Mouse (Mus musculus): ENCODE results near the gene Nrxn3. TPM values are rescaled to one million over a fixed set of nuclear protein-coding genes. Genes with fewer than 3 reads are reported as not detected.

The Nrxn3 gene
- polyA plus RNA-seq, 1 experiment from 2014 or later = 1.6 TPM

DNA sequence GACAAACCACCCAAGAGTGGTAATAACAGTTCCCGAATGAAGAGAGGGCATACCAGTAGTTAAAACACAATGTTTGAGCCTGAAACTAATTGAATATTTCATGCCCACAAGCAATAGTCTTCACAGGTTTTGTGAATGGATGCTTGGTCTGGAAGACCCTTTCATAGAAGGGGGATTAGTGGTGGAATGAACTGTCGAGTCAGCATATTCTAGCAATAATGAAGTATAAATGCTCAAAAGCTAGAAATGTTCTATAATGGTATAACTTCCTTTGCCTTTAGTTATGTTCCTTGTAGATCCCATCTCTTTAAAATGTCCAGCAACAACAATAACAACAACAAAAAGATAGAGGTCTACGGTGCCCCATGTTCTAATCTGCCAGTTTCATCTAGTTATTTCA, 1475.3 kb downstream of the Nrxn3 start:
- no peaks in the 10 kb centered on the region for H3K27me3 ChIP-seq (replicated peaks)
- H3K9ac ChIP-seq = no peak overlapping the region
- H3K4me2 ChIP-seq = no peak overlapping the region
- H3K36me3 ChIP-seq = no peaks in the 10 kb centered on the region
- ATAC-seq (ENCODE audit: extremely low read depth, insufficient number of reproducible peaks, low FRiP score, low TSS enrichment) = no peak
- no peak overlapping the region for H3K4me3 ChIP-seq
- H3K4me1 ChIP-seq = no peaks in the 10 kb centered on the region
- H3K27ac ChIP-seq (replicated peaks) = no peak overlapping the region
- no peaks in the 10 kb centered on the region for H3K9me3 ChIP-seq
- 80% methylated on average over 3 of the region's 3 CpGs for WGBS

GRCm38 (mm10) chr12:90202501-90202900, 1479.8 kb downstream of the Nrxn3 start:
- no peak overlapping the region for H3K4me3 ChIP-seq
- 82% methylated on average over 1 of the region's 1 CpGs for WGBS
- no peaks in the 10 kb centered on the region for H3K36me3 ChIP-seq
- no peak for ATAC-seq (ENCODE audit: extremely low read depth, insufficient number of reproducible peaks, low FRiP score, low TSS enrichment)
- H3K27me3 ChIP-seq (replicated peaks) = no peaks in the 10 kb centered on the region
- no peak overlapping the region for H3K4me2 ChIP-seq
- no peaks in the 10 kb centered on the region for H3K9me3 ChIP-seq
- H3K27ac ChIP-seq (replicated peaks) = no peak overlapping the region
- no peaks in the 10 kb centered on the region for H3K4me1 ChIP-seq
- no peak overlapping the region for H3K9ac ChIP-seq

GRCm38 (mm10) chr12:90211410-90211809, 1488.7 kb downstream of the Nrxn3 start:
- Histone ChIP-seq H3K9me3 (no peaks in the 10 kb centered on the region), H3K9ac (no peak overlapping the region), H3K27me3 (replicated peaks) (no peaks in the 10 kb centered on the region), H3K4me2 (no peak overlapping the region), H3K4me1 (0 out of 2 replicates have a peak, but pooled peaks cover 3% of the 10 kb centered on the region), H3K27ac (replicated peaks) (no peak overlapping the region), H3K4me3 (no peak overlapping the region), H3K36me3 (no peaks in the 10 kb centered on the region)
- 60% methylated on average over 1 of the region's 2 CpGs for WGBS
- ATAC-seq (ENCODE audit: extremely low read depth, insufficient number of reproducible peaks, low FRiP score, low TSS enrichment) = no peak

DNA sequence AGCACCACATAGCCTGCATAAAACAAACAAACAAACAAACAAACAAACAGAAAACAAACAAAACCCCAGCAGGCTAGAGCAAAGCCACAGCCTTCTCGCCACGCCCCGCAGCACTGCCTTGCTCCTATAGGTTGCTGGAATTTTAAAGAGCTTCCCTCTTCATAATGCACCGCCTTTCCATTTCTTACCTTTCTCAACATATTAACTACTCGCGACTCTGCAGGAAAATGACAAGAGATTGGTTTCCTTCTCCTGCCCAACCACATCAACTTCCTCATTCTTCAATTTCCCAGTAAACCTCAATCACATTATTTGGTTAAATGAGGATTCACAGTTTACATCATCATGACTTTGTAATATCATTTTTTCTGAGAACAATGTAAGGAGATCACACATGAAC, 1494.4 kb downstream of the Nrxn3 start:
- H3K27ac ChIP-seq (replicated peaks) = no peak overlapping the region
- H3K4me1 ChIP-seq = no peaks in the 10 kb centered on the region
- H3K9ac ChIP-seq = no peak overlapping the region
- H3K4me3 ChIP-seq = no peak overlapping the region
- no peaks in the 10 kb centered on the region for H3K36me3 ChIP-seq
- H3K4me2 ChIP-seq = no peak overlapping the region
- no peaks in the 10 kb centered on the region for H3K27me3 ChIP-seq (replicated peaks)
- WGBS = 87% methylated on average over 6 of the region's 6 CpGs
- no peak for ATAC-seq (ENCODE audit: extremely low read depth, insufficient number of reproducible peaks, low FRiP score, low TSS enrichment)
- H3K9me3 ChIP-seq = no peaks in the 10 kb centered on the region

DNA sequence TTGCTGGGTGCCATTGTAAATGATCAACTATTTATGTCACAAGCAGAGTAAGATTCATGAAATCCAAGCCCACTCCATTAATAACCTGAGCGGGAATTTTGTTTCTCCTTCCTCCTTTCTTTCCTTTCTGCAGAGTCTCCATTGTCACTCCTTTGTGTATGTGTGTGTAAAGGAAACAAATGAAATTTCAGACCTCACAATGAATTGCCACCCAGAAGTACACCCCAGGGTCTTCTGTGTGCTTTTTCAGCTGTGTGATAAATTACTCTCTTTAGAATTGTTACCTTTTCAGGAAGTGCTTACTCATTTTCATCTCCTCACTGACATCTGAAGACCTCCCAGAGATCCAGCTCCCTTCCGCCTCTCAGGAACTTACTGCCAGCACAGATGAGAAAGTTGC, 1506.4 kb downstream of the Nrxn3 start:
- H3K27me3 ChIP-seq (replicated peaks) = no peaks in the 10 kb centered on the region
- no peaks in the 10 kb centered on the region for H3K36me3 ChIP-seq
- ATAC-seq (ENCODE audit: extremely low read depth, insufficient number of reproducible peaks, low FRiP score, low TSS enrichment) = no peak
- H3K4me3 ChIP-seq = no peak overlapping the region
- no peaks in the 10 kb centered on the region for H3K4me1 ChIP-seq
- no peak overlapping the region for H3K9ac ChIP-seq
- H3K27ac ChIP-seq (replicated peaks) = no peak overlapping the region
- 60% methylated on average over 2 of the region's 2 CpGs for WGBS
- no peak overlapping the region for H3K4me2 ChIP-seq
- no peaks in the 10 kb centered on the region for H3K9me3 ChIP-seq

- no peak overlapping the region for H3K9ac ChIP-seq
- H3K9me3 ChIP-seq = no peaks in the 10 kb centered on the region
- 70% methylated on average over 5 of the region's 5 CpGs for WGBS
- no peak overlapping the region for H3K4me3 ChIP-seq
- no peaks in the 10 kb centered on the region for H3K4me1 ChIP-seq
- no peak overlapping the region for H3K27ac ChIP-seq (replicated peaks)
- ATAC-seq (ENCODE audit: extremely low read depth, insufficient number of reproducible peaks, low FRiP score, low TSS enrichment) = no peak
- H3K36me3 ChIP-seq = no peaks in the 10 kb centered on the region
- no peaks in the 10 kb centered on the region for H3K27me3 ChIP-seq (replicated peaks)
- no peak overlapping the region for H3K4me2 ChIP-seq
These were observed 1513.4 kb downstream of the Nrxn3 start for GRCm38 (mm10) chr12:90236093-90236492.

DNA sequence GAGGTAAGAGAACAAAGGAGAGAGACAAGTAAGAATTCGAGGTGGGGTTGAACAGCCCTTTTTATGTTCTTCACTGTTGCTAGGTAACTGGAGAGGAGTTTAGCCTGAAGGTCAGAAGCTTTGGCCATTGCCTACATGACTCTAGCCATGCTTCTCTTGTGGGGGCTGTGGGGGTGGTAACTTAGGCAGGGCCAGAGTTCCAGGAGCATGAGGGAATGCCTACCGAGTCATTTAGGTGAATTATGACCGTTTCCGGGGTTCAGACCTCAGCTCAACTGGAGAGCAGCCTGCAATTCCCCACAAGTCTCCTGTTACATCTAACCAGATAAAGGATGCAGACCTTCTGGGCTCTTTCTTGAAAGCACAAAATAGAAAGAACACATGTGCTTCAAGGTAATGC, 1537.6 kb downstream of the Nrxn3 start:
- Histone ChIP-seq H3K4me1 (no peaks in the 10 kb centered on the region), H3K27me3 (replicated peaks) (no peaks in the 10 kb centered on the region), H3K9ac (no peak overlapping the region), H3K9me3 (no peaks in the 10 kb centered on the region), H3K36me3 (no peaks in the 10 kb centered on the region), H3K27ac (replicated peaks) (no peak overlapping the region), H3K4me3 (no peak overlapping the region), H3K4me2 (no peak overlapping the region)
- 71% methylated on average over 4 of the region's 4 CpGs for WGBS
- ATAC-seq (ENCODE audit: extremely low read depth, insufficient number of reproducible peaks, low FRiP score, low TSS enrichment) = no peak

GRCm38 (mm10) chr12:90268111-90268510, 1545.4 kb downstream of the Nrxn3 start:
- no peak overlapping the region for H3K4me2 ChIP-seq
- no peak overlapping the region for H3K4me3 ChIP-seq
- H3K27me3 ChIP-seq (replicated peaks) = no peaks in the 10 kb centered on the region
- no peaks in the 10 kb centered on the region for H3K9me3 ChIP-seq
- 80% methylated on average over 2 of the region's 2 CpGs for WGBS
- no peak overlapping the region for H3K27ac ChIP-seq (replicated peaks)
- no peak overlapping the region for H3K9ac ChIP-seq
- no peak for ATAC-seq (ENCODE audit: extremely low read depth, insufficient number of reproducible peaks, low FRiP score, low TSS enrichment)
- H3K4me1 ChIP-seq = no peaks in the 10 kb centered on the region
- no peaks in the 10 kb centered on the region for H3K36me3 ChIP-seq

DNA sequence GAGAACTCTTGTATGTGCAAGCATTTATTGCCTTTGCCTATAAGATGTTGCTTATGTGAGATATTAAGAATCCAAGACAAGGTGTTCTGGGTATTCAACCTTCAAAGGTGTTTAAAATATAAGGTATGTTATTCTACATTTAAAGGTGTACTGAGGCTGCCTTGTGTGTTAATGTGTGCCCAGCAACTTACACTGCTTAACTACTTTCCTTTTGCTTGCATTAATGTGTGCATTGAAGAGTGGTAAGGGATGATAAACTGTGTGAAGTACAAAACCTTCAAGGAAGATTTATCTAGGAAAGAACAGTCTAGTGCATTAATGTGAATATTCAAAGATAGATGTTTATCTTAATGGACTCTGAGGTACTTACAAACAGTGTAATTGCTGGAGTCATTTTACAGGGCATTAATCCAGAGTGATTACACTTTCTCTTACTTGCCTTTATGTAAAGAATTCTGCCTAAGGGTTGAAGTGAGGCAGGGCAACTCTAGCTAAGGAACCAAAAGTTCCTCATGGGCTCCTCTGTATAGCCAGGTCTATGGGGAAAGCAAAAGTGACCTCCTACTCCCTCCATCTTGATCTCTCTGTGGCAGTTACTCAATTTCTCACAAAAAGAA, 1548.2 kb downstream of the Nrxn3 start:
- no peak for ATAC-seq (ENCODE audit: extremely low read depth, insufficient number of reproducible peaks, low FRiP score, low TSS enrichment)
- H3K4me1 ChIP-seq = no peaks in the 10 kb centered on the region
- no peak overlapping the region for H3K9ac ChIP-seq

GRCm38 (mm10) chr12:90274621-90275236, 1552.1 kb downstream of the Nrxn3 start:
- no peak for ATAC-seq (ENCODE audit: extremely low read depth, insufficient number of reproducible peaks, low FRiP score, low TSS enrichment)
- no peak overlapping the region for H3K4me2 ChIP-seq
- no peaks in the 10 kb centered on the region for H3K36me3 ChIP-seq
- H3K27me3 ChIP-seq (replicated peaks) = no peaks in the 10 kb centered on the region
- no peak overlapping the region for H3K9ac ChIP-seq
- no peak overlapping the region for H3K4me3 ChIP-seq
- no peak overlapping the region for H3K27ac ChIP-seq (replicated peaks)
- no peaks in the 10 kb centered on the region for H3K4me1 ChIP-seq
- no peaks in the 10 kb centered on the region for H3K9me3 ChIP-seq
- WGBS = 69% methylated on average over 7 of the region's 7 CpGs

More for the DNA sequence above, 1548.2 kb downstream of the Nrxn3 start:
- Histone ChIP-seq H3K4me3 (no peak overlapping the region), H3K4me2 (no peak overlapping the region), H3K27me3 (replicated peaks) (no peaks in the 10 kb centered on the region), H3K27ac (replicated peaks) (no peak overlapping the region), H3K9me3 (no peaks in the 10 kb centered on the region), H3K36me3 (no peaks in the 10 kb centered on the region)

DNA sequence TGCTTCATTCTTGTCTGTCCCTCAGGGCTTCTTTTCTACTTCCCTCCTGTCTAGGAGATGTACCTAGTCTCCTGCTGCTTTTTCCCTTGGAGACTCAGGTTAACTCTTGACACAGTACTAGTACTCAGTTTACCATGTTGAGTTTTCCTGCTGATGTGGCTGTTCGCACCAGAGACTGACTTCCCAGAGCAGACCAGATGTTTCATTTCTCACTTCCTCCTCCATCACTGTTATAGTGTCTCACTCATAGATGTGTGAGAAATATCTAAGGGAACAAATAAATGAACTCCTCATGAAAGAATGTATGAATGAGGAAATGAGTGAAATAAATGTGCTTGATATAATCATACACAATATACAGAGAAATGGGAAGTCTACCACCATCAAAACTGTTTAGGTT, 1558.6 kb downstream of the Nrxn3 start:
- no peak for ATAC-seq (ENCODE audit: extremely low read depth, insufficient number of reproducible peaks, low FRiP score, low TSS enrichment)
- 76% methylated on average over 1 of the region's 1 CpGs for WGBS
- H3K4me2 ChIP-seq = no peak overlapping the region
- H3K9me3 ChIP-seq = no peaks in the 10 kb centered on the region
- no peak overlapping the region for H3K9ac ChIP-seq
- H3K4me3 ChIP-seq = no peak overlapping the region
- H3K36me3 ChIP-seq = no peaks in the 10 kb centered on the region
- H3K4me1 ChIP-seq = no peaks in the 10 kb centered on the region
- no peak overlapping the region for H3K27ac ChIP-seq (replicated peaks)
- no peaks in the 10 kb centered on the region for H3K27me3 ChIP-seq (replicated peaks)

DNA sequence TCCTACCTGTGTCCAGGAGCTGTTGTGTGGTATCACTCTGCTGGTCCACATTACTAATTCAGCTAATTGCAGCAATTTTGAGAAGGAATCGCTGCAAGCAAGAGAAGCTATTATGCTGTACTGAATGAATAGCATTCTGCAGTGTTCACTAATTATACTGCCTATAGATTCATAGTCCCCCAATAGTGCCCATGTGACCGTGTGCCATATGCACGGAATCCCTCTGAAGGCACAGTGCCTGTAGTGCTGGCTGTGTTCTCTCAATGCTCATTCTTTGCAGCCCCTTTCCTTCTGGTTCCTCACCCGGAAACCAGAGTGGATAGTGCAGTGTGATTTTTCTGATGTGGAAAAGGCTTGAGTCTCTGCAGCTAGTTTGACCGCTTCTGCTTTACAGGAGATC, 1560.3 kb downstream of the Nrxn3 start:
- 85% methylated on average over 5 of the region's 5 CpGs for WGBS
- Histone ChIP-seq H3K4me2 (no peak overlapping the region), H3K27me3 (replicated peaks) (no peaks in the 10 kb centered on the region), H3K4me3 (no peak overlapping the region), H3K4me1 (no peaks in the 10 kb centered on the region), H3K9ac (no peak overlapping the region), H3K9me3 (no peaks in the 10 kb centered on the region), H3K36me3 (no peaks in the 10 kb centered on the region), H3K27ac (replicated peaks) (no peak overlapping the region)
- ATAC-seq (ENCODE audit: extremely low read depth, insufficient number of reproducible peaks, low FRiP score, low TSS enrichment) = no peak
